Mouse (Mus musculus) heart, embryonic 16.5 days (tissue): ENCODE data around the gene Tfap2d. TPM values are rescaled to one million over a fixed set of nuclear protein-coding genes. Genes with fewer than 3 reads are reported as not detected.

ENCODE experiments used
- ATAC-seq: fragments of 200-750 bp; cut with Nextera tagmentation; replicated peaks from 2 replicates; pipeline ENCODE4 v1.8.0; 2017; ENCODE audit warnings: moderate number of reproducible peaks; ENCODE audit not compliant: insufficient read depth, low FRiP score; ENCODE audit errors: extremely low read depth
- H3K27ac ChIP-seq: fragments of 300-500 bp; sonication (generic); 2 replicates; pipeline ENCODE4 v1.5.1; 2014; ENCODE audit warnings: mild to moderate bottlenecking, low read length, control low read depth, moderate library complexity
- H3K27me3 ChIP-seq: fragments of 300-500 bp; sonication (generic); 2 replicates; pipeline ENCODE4 v1.6.1; 2014; ENCODE audit warnings: low read length, mixed read lengths; ENCODE audit not compliant: control insufficient read depth, insufficient read depth
- H3K36me3 ChIP-seq: fragments of 300-500 bp; sonication (generic); 2 replicates; pipeline ENCODE4 v1.6.1; 2014; ENCODE audit not compliant: control insufficient read depth, insufficient read depth
- H3K4me1 ChIP-seq: fragments of 300-500 bp; sonication (generic); 2 replicates; pipeline ENCODE4 v1.6.1; 2014; ENCODE audit warnings: low read length, mixed read lengths; ENCODE audit not compliant: control insufficient read depth, insufficient read depth
- H3K4me2 ChIP-seq: fragments of 300-500 bp; sonication (generic); 2 replicates; pipeline ENCODE4 v1.6.1; 2014; ENCODE audit warnings: low read depth, mild to moderate bottlenecking, control low read depth, low read length
- H3K4me3 ChIP-seq: fragments of 300-500 bp; sonication (generic); 2 replicates; pipeline ENCODE4 v1.5.1; 2014; ENCODE audit warnings: mild to moderate bottlenecking, control low read depth, low read length
- H3K9ac ChIP-seq: fragments of 300-500 bp; sonication (generic); 2 replicates; pipeline ENCODE4 v1.6.1; 2014; ENCODE audit warnings: low read length, control low read depth
- H3K9me3 ChIP-seq: fragments of 300-500 bp; sonication (generic); replicated peaks from 2 replicates; pipeline ENCODE4 v1.6.1; 2016; ENCODE audit warnings: low read length; ENCODE audit not compliant: control insufficient read depth
- WGBS: fragments of 180-500 bp; shearing (Covaris S2); extraction: QIAGEN DNeasy Blood & Tissue Kit; methylation state at CpG from one replicate; pipeline ENCODE4 v1.1.7; 2014; 5-methylcytosine and 5-hydroxymethylcytosine counted together
- polyA plus RNA-seq: library from polyadenylated mRNA; unstranded; fragments of >200 nt; fragmentation: Nextera tagmentation; extraction: Ambion mirVana; gene quantifications from 2 replicates; pipeline ENCODE4 v1.2.1, GENCODE M21; 2015

The Tfap2d gene
- polyA plus RNA-seq, 1 experiment from 2014 or later = not detected

DNA sequence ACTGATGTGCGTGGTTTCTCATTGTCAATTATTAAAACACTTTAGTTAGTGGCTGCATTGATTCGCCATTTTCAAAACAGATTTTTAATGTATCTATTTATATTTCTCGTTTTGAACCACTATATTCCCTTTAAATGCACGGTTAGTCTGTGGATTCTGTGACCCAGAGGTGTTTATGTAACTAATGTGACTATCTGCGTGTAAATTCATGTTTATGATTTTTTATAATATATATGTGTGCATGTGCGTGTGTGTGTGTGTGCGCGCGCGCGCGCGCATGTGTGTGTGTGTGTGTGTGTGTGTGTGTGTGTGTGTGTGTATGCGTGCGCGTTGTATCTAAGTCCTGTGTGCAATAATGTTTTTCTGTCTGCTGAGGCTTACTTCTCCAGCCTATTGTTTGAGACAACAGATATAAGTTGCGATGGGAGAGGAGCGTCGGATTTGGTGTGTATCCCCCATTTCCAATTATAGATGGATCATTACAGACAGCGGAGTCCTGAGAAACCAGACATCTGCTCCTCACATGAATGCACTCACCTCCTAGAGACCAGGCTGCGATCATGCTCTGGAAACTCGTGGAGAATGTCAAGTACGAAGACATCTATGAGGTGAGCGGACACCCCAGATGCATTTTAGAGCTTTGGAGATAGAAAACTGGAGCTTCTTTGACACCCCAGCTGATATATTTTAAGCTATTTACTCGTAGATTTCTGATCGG is 106.0 kb downstream of the Tfap2d start, which contains the start of gene Tfap2b:
Gene Tfap2b (plus strand): TSS at position 274 of the 718 bp plus-strand sequence.
- H3K4me2 ChIP-seq = peak within 1 kb of the TSS; percentile 60
- H3K9me3 ChIP-seq = no peaks in the 10 kb centered on the region
- peak within 1 kb of the TSS; percentile 44 for H3K4me3 ChIP-seq
- no peaks in the 10 kb centered on the region for H3K36me3 ChIP-seq
- H3K9ac ChIP-seq = no peak within 1 kb of the TSS
- ATAC-seq = no peak
- peaks cover 56% of the 10 kb centered on the region for H3K27me3 ChIP-seq
- H3K27ac ChIP-seq = no peak within 1 kb of the TSS
- H3K4me1 ChIP-seq = no peaks in the 10 kb centered on the region
- 3% methylated on average over 26 of the region's 26 CpGs for WGBS

DNA sequence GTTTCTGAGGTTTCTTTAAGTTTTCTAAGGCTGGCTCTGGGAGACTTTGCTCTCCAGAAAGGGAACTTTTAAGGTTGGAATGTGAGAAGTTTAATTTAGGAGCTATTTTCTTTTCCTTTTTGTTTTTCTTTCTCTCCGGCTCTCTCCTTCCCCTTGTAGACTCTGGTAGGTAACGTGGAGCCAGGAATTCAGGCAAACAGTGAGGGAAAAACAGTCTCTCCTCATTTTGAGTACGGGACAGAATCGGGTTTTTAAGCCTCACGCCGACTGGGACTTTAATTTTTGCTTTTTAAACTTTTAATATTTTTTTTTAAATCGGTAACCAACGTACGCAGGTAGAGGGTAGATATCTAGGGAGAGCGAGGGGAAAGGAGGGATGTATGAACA is 106.5 kb downstream of the Tfap2d start:
- Histone ChIP-seq H3K9ac (no peak overlapping the region), H3K4me1 (no peaks in the 10 kb centered on the region)
- 2% methylated on average over 10 of the region's 10 CpGs for WGBS

DNA sequence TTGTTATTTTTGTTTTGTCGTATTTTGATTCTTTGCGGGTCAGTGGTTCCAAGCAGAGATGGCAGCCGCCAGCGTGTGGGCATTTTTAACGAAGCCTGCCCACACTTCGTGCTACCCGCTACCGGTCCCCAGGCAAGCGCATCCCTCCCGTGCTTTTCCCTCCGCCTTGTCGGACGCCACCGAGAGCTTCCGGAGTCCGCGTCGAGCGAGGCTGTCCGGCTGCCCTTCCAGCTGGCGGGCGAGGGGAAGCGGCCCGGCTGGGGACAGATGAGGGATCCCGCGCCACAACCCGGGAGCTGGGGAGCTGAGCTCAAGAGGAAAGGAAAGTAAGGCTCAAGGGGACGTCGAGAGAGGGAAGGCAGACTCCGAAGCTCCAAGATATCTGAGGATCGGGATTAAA is 107.0 kb downstream of the Tfap2d start:
- Histone ChIP-seq H3K4me1 (no peaks in the 10 kb centered on the region), H3K9me3 (no peaks in the 10 kb centered on the region), H3K4me3 (peak overlapping the region; percentile 44), H3K27me3 (peaks cover 66% of the 10 kb centered on the region), H3K4me2 (peak overlapping the region; percentile 60), H3K9ac (no peak overlapping the region), H3K27ac (no peak overlapping the region), H3K36me3 (no peaks in the 10 kb centered on the region)
- no peak for ATAC-seq
- WGBS = under 1% methylated on average over 31 of the region's 31 CpGs

More for the DNA sequence above, 106.5 kb downstream of the Tfap2d start:
- Histone ChIP-seq H3K27ac (no peak overlapping the region), H3K9me3 (no peaks in the 10 kb centered on the region), H3K27me3 (peaks cover 62% of the 10 kb centered on the region), H3K36me3 (no peaks in the 10 kb centered on the region), H3K4me2 (0 out of 2 replicates have a peak overlapping the region, but pooled peaks have one; percentile 60), H3K4me3 (peak overlapping the region; percentile 44; the same call in 1 of the 2 replicates)
- ATAC-seq = no peak

DNA sequence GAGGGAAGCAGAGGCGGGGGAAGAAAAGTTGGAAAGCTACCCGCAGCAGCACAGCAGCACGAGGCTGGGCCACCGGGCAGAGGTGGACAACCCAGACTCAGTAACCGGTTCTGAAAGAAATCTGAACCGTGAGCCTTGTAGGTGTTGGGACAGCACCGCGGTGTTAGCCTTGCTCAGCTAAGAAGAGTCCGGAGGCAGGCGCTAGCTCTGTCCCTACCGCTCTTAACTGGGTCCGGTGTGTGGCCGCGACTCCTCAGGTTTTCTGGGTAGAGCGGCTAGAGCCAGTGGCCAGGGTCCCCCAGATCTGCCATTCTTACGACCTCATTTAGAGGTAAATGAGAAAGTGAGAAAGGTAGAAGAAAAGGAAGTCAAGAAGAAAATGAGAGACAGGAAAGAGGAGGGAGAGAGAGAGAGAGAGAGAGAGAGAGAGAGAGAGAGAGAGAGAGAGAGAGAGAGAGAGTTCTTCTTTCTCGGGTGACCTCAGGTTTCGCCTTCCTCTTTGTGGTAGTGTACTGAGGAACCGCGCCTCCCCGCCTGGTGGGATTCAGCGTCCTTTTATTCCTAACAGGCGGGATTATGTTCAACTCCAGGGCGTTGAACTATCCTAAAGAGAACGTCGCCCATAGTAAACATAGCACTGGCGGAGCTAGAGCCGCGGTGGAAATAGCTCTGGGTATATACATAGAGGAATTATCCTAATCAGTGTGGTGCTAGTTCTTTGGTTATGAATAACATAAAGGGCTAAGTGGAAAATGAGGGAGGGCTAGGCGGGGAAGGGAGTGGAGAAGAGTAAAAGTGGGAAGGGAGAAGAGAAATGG is 107.6 kb downstream of the Tfap2d start:
- no peaks in the 10 kb centered on the region for H3K36me3 ChIP-seq
- no peaks in the 10 kb centered on the region for H3K9me3 ChIP-seq
- no peak overlapping the region for H3K27ac ChIP-seq
- peaks cover 73% of the 10 kb centered on the region for H3K27me3 ChIP-seq
- no peak overlapping the region for H3K9ac ChIP-seq
- no peak for ATAC-seq
- peak overlapping the region; percentile 60 for H3K4me2 ChIP-seq
- no peaks in the 10 kb centered on the region for H3K4me1 ChIP-seq
- H3K4me3 ChIP-seq = peak overlapping the region; percentile 44
- WGBS = 2% methylated on average over 29 of the region's 30 CpGs

DNA sequence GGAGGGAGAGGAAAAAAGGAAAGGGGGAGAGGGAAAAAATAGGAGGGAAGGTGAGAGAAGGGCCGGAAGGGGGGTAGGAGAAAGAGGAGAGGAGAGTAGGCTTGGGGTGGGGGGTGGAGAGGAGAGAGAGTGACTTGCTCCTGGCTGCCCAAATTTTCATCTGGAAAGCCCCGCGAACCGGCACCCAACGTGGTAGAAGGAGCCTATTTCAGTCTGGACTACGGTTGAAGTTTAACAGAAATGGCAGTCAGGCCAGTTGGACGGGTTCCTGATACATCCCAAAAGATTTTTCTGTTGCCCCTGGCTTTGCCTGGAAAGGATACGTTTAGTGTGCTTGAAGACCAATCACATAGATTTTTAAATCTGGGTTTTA is 108.2 kb downstream of the Tfap2d start:
- Histone ChIP-seq H3K27ac (no peak overlapping the region), H3K9ac (no peak overlapping the region), H3K27me3 (peaks cover 76% of the 10 kb centered on the region), H3K9me3 (no peaks in the 10 kb centered on the region), H3K4me1 (no peaks in the 10 kb centered on the region), H3K4me3 (no peak overlapping the region), H3K4me2 (no peak overlapping the region), H3K36me3 (no peaks in the 10 kb centered on the region)
- 1% methylated on average over 8 of the region's 8 CpGs for WGBS
- no peak for ATAC-seq

DNA sequence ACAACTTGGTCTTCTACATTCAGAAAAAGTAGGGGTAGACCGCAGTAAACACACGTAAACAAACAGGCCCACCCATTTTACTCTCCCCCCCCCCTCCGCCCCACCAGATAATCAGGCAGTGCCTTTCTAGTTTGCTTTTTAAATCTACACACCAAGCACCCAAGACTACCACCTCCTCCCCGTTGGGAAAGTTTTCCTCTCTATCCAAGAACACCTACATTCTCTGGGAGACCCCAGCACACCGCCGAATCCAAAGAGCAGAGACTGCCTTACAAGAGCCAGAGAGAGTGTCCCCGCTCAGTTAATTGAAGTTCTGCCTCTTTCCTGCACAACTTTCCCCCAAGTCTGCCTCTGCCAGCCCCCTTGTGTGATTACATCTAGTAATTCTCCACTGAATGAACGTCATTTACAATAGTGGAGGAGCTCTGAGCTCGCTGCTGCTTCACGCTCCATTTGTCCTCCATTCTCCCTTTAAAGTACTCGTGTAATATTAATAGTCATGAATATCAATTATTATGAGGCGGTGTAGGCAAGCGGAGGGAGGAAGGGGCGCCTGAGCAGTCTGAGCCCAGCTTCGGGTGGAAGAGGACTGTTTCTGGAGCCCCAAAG is 108.8 kb downstream of the Tfap2d start:
- no peak for ATAC-seq
- Histone ChIP-seq H3K27me3 (peaks cover 83% of the 10 kb centered on the region), H3K4me1 (no peaks in the 10 kb centered on the region), H3K36me3 (no peaks in the 10 kb centered on the region), H3K4me2 (no peak overlapping the region), H3K9me3 (no peaks in the 10 kb centered on the region), H3K27ac (no peak overlapping the region), H3K9ac (no peak overlapping the region), H3K4me3 (no peak overlapping the region)
- 3% methylated on average over 15 of the region's 15 CpGs for WGBS

DNA sequence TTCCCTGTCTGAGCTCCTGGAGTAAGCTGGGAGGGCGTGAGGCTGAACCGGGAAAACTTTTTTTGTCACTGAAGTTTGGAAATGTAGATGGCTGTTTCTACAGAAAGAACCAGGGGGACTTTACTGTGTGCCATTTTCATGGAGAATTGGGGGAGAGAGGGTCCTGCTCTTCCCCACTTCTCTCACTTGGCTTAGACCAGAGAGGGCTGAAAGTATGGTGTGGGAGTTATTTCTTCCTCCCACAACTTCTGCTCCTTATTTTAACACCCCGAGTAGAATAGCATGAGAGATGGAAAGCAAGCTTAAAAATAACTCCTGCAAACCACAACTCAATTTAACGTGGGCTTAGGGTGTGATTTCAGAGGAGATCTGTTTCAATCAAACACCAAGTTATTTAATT is 109.9 kb downstream of the Tfap2d start:
- no peaks in the 10 kb centered on the region for H3K9me3 ChIP-seq
- ATAC-seq = no peak
- H3K4me3 ChIP-seq = no peak overlapping the region
- 2% methylated on average over 4 of the region's 4 CpGs for WGBS
- no peaks in the 10 kb centered on the region for H3K4me1 ChIP-seq
- no peak overlapping the region for H3K27ac ChIP-seq
- H3K36me3 ChIP-seq = no peaks in the 10 kb centered on the region
- no peak overlapping the region for H3K9ac ChIP-seq
- H3K27me3 ChIP-seq = peaks cover 85% of the 10 kb centered on the region
- H3K4me2 ChIP-seq = no peak overlapping the region

DNA sequence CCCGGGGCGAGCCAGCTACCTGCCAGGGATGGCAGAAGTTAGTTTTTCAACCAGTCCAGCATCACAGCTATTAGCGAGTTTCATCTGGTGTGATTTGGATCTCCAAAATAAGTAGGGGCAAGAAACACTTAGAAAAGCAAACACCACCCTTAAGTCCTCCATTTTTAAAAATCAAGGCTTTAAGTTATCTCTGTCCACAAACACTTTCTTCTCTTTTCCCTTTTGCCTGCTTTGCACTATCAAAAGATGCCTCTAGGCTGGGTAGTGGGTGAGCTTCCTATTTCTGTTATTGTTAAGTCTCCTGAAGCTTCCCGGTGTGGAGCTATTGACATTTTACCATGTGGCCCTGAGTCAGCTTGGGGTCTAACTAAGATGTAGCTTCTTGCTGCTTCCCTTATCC is 110.3 kb downstream of the Tfap2d start:
- no peak overlapping the region for H3K4me2 ChIP-seq
- WGBS = under 1% methylated on average over 4 of the region's 4 CpGs
- H3K9ac ChIP-seq = no peak overlapping the region

More for the DNA sequence above, 110.3 kb downstream of the Tfap2d start:
- Histone ChIP-seq H3K4me1 (no peaks in the 10 kb centered on the region), H3K27ac (no peak overlapping the region), H3K27me3 (peaks cover 89% of the 10 kb centered on the region), H3K4me3 (no peak overlapping the region), H3K36me3 (no peaks in the 10 kb centered on the region), H3K9me3 (no peaks in the 10 kb centered on the region)
- no peak for ATAC-seq
